Mouse (Mus musculus) cerebellum, adult 2 months (tissue): ENCODE data around the gene Gucy1b2.

Experiments used
- CTCF ChIP-seq: fragments of 200-500 bp; IDR thresholded peaks from 2 replicates; pipeline ENCODE4 v1.5.1; 2011; ENCODE audit warnings: low read depth, mild to moderate bottlenecking, control low read depth, low read length, moderate library complexity, borderline replicate concordance; ENCODE audit not compliant: insufficient read depth
- POLR2A ChIP-seq: fragments of 200-500 bp; IDR thresholded peaks from 2 replicates; pipeline ENCODE4 v1.6.1; 2011; ENCODE audit warnings: low read length, control low read depth, borderline replicate concordance; ENCODE audit not compliant: insufficient read depth

DNA sequence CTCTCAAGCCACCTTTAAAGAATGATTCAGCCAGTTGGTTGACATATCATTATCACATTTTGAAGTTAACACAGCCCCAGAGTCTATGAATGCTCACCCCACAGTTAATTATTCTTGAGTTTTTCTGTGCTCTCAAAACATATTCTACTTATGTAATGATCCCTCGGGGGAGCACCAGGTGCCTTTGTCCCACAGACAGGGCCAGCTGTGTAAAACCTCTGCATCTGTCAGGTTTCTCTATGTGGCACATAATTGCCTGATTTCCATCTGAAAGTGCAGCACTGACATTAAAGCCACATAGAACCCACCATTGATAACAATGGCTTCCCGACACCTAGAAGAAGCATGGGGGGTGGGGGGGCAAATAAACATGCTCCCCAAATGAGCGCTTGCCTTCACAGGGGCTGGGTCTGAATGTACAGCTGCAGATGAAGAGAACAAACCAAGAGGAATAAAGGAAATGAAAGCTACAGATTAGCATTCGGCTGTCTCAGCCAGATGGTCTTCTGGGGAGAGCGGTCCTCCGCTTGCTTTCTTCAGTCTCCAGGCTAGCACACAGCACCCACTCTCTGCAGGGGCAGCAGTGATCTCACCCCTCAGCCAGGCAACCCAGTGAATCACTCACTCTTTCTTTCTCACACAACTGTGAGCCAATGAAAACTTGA, 66.9 kb downstream of the Gucy1b2 start:
- TF ChIP-seq CTCF (no peak), POLR2A (no peak)
